Mouse (Mus musculus): ENCODE results near the gene Sim1. TPM values are rescaled to one million over a fixed set of nuclear protein-coding genes. Genes with fewer than 3 reads are reported as not detected.

Gene Sim1
- polyA plus RNA-seq, 1 experiment from 2014 or later = 0.45 TPM

GRCm38 (mm10) chr10:50983620-50984019 lies 89.1 kb downstream of the Sim1 start:
- WGBS = 86% methylated on average over 4 of the region's 4 CpGs
- Histone ChIP-seq H3K9me3 (no peaks in the 10 kb centered on the region), H3K4me2 (no peak overlapping the region), H3K36me3 (no peaks in the 10 kb centered on the region), H3K4me1 (replicated peaks) (no peaks in the 10 kb centered on the region), H3K27ac (no peak overlapping the region), H3K27me3 (no peaks in the 10 kb centered on the region), H3K9ac (replicated peaks) (no peak overlapping the region), H3K4me3 (replicated peaks) (no peak overlapping the region)
- no peak for ATAC-seq (ENCODE audit: insufficient number of reproducible peaks, insufficient read depth, low FRiP score, low TSS enrichment, low read depth)

- Histone ChIP-seq H3K4me1 (replicated peaks) (peaks cover 7% of the 10 kb centered on the region; the same call in 1 of the 2 replicates), H3K9ac (replicated peaks) (no peak overlapping the region), H3K27me3 (no peaks in the 10 kb centered on the region), H3K4me2 (no peak overlapping the region), H3K27ac (no peak overlapping the region), H3K36me3 (no peaks in the 10 kb centered on the region), H3K4me3 (replicated peaks) (no peak overlapping the region), H3K9me3 (no peaks in the 10 kb centered on the region)
- ATAC-seq (ENCODE audit: insufficient number of reproducible peaks, insufficient read depth, low FRiP score, low TSS enrichment, low read depth) = no peak
- 63% methylated on average over 3 of the region's 3 CpGs for WGBS
These were observed 113.2 kb downstream of the Sim1 start for GRCm38 (mm10) chr10:51007798-51008197.

GRCm38 (mm10) chr10:51011391-51012150 lies 117.0 kb downstream of the Sim1 start:
- H3K4me1 ChIP-seq (replicated peaks) = peaks cover 11% of the 10 kb centered on the region; the same call in 1 of the 2 replicates
- H3K27ac ChIP-seq = no peak overlapping the region
- no peak overlapping the region for H3K4me3 ChIP-seq (replicated peaks)
- H3K4me2 ChIP-seq = no peak overlapping the region
- ATAC-seq (ENCODE audit: insufficient number of reproducible peaks, insufficient read depth, low FRiP score, low TSS enrichment, low read depth) = no peak
- no peak overlapping the region for H3K9ac ChIP-seq (replicated peaks)
- H3K9me3 ChIP-seq = no peaks in the 10 kb centered on the region
- H3K27me3 ChIP-seq = no peaks in the 10 kb centered on the region
- H3K36me3 ChIP-seq = no peaks in the 10 kb centered on the region
- 9% methylated on average over 8 of the region's 8 CpGs for WGBS

GRCm38 (mm10) chr10:51014901-51015300 lies 120.3 kb downstream of the Sim1 start:
- H3K9me3 ChIP-seq = no peaks in the 10 kb centered on the region
- 50% methylated on average over 2 of the region's 2 CpGs for WGBS
- H3K4me2 ChIP-seq = no peak overlapping the region
- no peaks in the 10 kb centered on the region for H3K27me3 ChIP-seq
- ATAC-seq (ENCODE audit: insufficient number of reproducible peaks, insufficient read depth, low FRiP score, low TSS enrichment, low read depth) = no peak
- H3K4me1 ChIP-seq (replicated peaks) = peaks cover 11% of the 10 kb centered on the region; the same call in 1 of the 2 replicates
- H3K27ac ChIP-seq = no peak overlapping the region
- no peak overlapping the region for H3K4me3 ChIP-seq (replicated peaks)
- no peak overlapping the region for H3K9ac ChIP-seq (replicated peaks)
- no peaks in the 10 kb centered on the region for H3K36me3 ChIP-seq

- Histone ChIP-seq H3K9ac (replicated peaks) (no peak overlapping the region), H3K27me3 (no peaks in the 10 kb centered on the region), H3K36me3 (no peaks in the 10 kb centered on the region), H3K4me2 (no peak overlapping the region), H3K4me1 (replicated peaks) (peaks cover 11% of the 10 kb centered on the region; the same call in 1 of the 2 replicates), H3K27ac (no peak overlapping the region), H3K4me3 (replicated peaks) (no peak overlapping the region), H3K9me3 (no peaks in the 10 kb centered on the region)
- no peak for ATAC-seq (ENCODE audit: insufficient number of reproducible peaks, insufficient read depth, low FRiP score, low TSS enrichment, low read depth)
- WGBS = 66% methylated on average over 1 of the region's 1 CpGs
These were observed 120.8 kb downstream of the Sim1 start for GRCm38 (mm10) chr10:51015362-51015761.

GRCm38 (mm10) chr10:51023308-51024279 lies 129.0 kb downstream of the Sim1 start:
- Histone ChIP-seq H3K4me2 (no peak overlapping the region), H3K4me1 (replicated peaks) (no peaks in the 10 kb centered on the region), H3K9ac (replicated peaks) (no peak overlapping the region), H3K27ac (no peak overlapping the region), H3K9me3 (no peaks in the 10 kb centered on the region), H3K36me3 (no peaks in the 10 kb centered on the region), H3K27me3 (no peaks in the 10 kb centered on the region), H3K4me3 (replicated peaks) (no peak overlapping the region)
- ATAC-seq (ENCODE audit: insufficient number of reproducible peaks, insufficient read depth, low FRiP score, low TSS enrichment, low read depth) = no peak
- 85% methylated on average over 9 of the region's 9 CpGs for WGBS
